Mouse (Mus musculus) frontal cortex, postnatal 25 days (tissue): ENCODE data around the gene Cep57.
"Not testable (repeated sequence)": the region's sequence is repeated elsewhere in the genome, so short reads cannot be mapped to it uniquely, and the experiment has no call there.

Source experiments
- DNase-seq, 2 experiments: peaks; one replicate each; pipeline ENCODE4 v3.0.0; 2022; ENCODE audit warnings: low spot score in 2 of 2

Cep57 gene

DNA sequence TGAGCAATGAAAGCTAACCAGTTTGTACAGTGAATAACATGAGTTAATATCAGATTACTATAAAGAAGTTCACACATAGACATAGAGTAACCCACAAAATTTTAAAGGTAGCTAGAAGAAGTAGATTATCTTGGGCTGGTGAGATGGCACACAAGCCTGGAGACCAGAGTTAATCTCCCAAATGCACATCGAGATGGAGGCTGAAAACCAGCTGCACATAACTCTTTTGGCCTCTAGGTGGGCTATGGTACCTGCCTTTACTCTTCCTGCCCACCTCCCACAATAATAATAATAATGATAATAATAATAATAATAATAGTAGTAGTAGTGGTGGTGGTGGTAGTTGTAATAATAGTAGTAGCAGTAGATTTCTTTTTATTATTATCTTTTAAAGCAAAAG lies 32.6 kb downstream of the Cep57 start:
- no peak for DNase-seq

DNA sequence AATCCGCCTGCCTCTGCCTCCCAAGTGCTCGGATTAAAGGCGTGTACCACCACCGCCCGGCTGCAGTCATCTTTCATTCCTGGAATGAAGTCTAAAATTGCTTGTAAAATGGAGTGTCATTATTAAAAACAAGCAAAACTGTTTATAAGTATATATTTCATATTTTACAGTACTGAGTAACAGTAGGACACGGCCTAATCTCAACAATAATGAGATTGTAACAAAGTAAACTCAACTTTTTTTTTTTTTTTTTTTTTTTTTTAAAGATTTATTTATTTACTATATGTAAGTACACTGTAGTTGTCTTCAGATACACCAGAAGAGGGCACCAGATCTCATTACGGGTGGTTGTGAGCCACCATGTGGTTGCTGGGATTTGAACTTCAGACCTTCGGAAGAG lies 36.0 kb downstream of the Cep57 start:
- DNase-seq: not testable (repeated sequence)

DNA sequence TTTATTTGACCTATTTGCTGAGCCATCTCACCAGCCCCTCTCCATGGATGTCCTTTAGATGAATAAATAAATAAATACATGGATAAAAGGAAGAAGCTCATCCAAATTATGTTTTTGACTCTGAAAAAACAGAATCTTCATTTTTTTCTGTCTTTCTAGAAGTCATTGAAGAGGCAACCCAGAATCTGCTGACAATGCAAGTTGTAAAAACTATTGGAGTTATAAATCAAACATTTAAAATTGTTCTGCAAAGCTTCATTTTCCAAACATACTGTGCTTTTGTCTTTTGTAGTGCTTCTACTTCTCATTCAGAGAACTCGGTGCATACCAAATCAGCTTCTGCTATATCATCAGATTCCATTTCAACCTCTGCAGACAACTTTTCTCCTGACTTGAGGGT lies 44.9 kb downstream of the Cep57 start:
- no peak for DNase-seq

DNA sequence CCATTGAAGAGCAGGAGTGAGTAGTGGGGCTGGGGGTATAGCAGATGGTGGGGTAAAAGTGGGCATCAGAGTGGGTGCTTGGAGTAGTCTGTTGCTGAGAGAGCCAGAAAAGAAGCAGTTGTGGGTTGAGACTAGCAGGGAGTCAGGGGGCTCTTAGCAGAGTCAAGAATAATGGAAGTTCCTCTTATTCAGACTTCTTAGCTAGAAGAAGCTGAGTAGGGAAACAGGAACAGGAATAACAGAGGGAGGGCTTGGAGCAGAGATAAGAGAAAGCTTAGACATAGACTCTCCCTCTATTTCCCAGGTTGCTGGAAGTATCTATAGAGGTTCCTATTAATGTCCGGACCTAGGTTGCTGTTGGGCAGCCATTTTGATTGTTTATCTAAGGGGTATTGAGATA lies 52.2 kb downstream of the Cep57 start:
- DNase-seq: no peak

DNA sequence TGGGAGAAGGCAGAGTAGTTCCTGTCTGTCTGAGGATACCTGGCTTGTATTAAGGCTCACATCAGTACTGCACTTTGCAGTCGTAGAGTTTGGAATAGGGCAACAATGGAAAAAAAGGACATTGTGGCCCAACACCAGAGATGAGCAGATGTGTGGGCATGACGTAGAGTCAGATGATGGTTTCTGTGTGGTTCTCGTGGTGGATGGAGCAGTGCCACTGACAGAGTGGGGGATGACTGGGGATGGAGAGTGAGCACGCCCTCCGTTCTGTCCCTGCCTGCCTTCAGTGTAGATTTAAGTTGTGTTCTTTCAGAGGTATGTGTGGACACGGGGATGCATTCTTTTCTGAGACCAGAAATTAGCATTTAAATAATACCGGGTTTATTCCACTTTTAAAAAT lies 60.3 kb downstream of the Cep57 start:
- no peak for DNase-seq

DNA sequence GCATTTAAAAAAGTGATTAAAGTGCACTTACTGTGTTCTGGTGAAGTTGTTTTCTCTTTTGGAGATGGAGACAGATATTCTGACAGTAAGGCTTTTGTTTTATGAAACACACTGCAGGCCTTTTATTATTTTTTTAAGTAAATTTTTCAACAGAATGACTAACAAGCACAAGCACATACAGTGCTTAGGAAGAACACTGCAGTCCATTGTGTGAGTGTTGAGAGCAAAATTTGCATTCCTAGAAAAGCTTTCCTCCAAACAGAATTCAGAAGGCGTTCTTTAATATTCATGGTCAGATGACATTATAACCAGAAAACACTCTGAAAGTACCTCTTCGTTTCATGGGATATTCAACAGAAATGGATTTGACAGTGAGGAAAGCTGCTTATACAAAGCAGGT lies 61.3 kb downstream of the Cep57 start:
- DNase-seq: no peak

DNA sequence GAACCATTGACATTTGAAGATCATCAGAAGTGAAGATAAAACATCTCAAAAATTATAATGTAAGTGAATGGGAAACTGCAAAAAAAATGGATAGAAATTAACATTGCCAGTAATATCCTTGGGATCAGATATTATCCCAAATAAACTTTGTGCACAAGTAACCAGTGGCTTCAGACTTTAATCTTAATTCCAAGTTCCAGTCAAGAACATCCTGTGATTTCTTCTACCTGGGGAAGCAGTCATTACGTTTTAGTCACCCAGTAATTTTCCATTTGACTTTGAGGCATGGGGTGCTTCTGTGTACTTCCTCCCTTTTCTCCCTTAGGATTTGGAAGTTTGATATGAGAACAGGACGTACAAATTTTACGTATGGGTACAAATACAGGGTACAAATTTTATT lies 66.5 kb downstream of the Cep57 start:
- no peak for DNase-seq
